Mouse (Mus musculus): ENCODE measurements around the gene Cacnb3.

Gene Cacnb3

DNA sequence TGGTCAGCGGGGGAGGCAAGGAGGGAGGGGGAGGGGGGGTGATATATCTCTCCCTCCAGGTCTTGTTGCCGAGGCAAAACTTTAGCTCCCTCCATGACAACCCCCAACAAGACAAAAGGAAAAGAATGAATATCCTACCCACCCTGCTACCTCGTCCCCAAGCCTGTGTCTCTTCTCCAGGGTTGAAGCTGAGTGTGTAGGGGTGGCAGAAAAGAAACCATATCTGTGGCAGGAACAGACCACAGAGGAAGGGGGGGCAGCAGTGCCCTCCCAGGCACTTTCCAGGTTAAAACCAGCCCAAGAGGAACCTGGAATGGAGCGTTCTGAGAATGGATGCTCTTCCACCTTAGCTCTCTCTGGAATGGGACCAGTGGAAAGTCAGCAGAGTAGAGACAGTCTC is at the start of gene Cacnb3:
Gene Cacnb3 (plus strand): TSS at position 301 of the 400 bp plus-strand sequence.
- DNase-seq (ENCODE audit: low spot score) = no peak

DNA sequence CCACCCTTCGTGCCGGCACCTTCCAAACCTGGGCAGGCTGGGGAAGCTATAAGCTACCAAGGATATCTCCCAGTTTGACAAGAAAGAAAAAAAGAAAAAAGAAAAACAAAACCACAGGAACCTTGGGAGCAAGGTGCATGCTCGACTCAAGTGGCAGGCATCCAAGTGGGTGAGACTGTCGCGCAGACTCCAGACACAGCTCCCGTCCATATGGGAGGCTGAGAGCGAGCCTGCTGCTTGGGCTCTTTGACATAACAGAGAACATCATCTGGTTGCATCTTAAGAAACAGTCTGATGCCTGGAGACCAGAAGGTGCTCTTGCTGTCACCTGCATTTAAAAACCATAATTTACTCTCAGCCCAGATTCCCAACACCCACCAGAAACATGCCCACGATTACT is 48.2 kb upstream of the Cacnb3 start:
- DNase-seq (ENCODE audit: low spot score) = no peak

DNA sequence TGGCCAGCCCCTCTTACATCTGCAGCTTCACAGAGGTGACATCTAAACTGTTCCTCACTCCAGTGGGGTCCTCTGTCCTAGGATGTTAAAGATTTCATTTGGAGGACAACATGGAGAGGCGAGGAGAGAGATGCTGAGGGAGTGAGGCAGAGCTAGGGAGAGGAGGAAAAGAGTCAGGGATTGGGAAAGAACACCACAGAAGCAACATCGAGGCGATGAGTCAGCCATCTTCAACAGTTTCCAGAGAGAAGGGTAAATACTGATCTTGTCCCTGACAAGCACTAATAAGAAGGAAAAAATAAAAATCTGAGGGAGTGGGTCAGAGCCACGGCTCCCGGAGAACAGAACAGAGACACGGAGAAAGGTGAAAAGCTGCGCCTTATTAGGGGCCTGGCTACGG is 47.6 kb upstream of the Cacnb3 start:
- no peak for DNase-seq (ENCODE audit: low spot score)

GRCm38 (mm10) chr15:98585421-98585820 is 45.2 kb upstream of the Cacnb3 start:
- no peak for DNase-seq (ENCODE audit: low spot score)

DNA sequence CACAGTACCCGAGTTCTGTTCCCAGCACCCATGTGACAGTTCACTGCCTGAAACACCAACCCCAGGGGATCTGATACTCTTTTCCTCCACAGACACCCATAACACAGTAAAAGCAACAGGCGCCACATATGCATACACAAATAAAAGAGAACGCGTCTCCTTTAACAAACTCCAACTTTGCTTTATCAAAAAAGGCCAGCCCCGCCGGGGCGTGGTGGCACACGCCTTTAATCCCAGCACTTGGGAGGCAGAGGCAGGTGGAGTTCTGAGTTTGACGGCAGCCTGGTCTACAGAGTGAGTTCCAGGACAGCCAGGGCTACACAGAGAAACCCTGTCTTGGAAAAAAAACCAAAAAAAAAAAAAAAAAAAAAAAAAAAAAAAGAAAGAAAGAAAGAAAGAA is 44.5 kb upstream of the Cacnb3 start:
- peak; percentile 65 for DNase-seq (ENCODE audit: low spot score)

- no peak for DNase-seq (ENCODE audit: low spot score)
These were observed 42.9 kb upstream of the Cacnb3 start for GRCm38 (mm10) chr15:98587751-98588150.

GRCm38 (mm10) chr15:98589640-98590336 is 40.9 kb upstream of the Cacnb3 start:
- DNase-seq (ENCODE audit: low spot score) = no peak

- DNase-seq (ENCODE audit: low spot score) = no peak
These were observed 39.2 kb upstream of the Cacnb3 start for GRCm38 (mm10) chr15:98591396-98591795.

DNA sequence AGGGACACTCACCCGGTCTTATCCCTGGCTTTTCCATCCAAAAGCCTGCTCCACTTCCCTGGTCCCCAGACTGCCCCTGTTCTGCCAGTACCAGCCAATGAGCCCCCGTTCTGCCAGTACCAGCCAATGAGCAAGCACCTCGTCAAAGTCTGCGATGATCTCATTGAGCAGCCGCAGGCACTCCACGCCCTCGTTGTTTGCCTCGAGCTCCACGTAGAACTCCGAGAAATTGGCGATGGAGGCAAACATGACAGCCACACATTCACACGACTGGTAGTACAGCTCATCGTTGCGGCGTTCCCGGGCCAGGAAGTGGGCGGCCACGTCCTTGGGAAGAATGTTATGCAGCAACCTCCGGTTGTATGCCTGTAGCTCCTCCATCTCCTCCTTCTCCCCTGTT is 36.4 kb upstream of the Cacnb3 start:
- no peak for DNase-seq (ENCODE audit: low spot score)

- DNase-seq (ENCODE audit: low spot score) = no peak
These were observed 35.6 kb upstream of the Cacnb3 start for GRCm38 (mm10) chr15:98595049-98595448.

GRCm38 (mm10) chr15:98596609-98597008 is 34.0 kb upstream of the Cacnb3 start:
- no peak for DNase-seq (ENCODE audit: low spot score)

- no peak for DNase-seq (ENCODE audit: low spot score)
These were observed 30.5 kb upstream of the Cacnb3 start for GRCm38 (mm10) chr15:98600036-98600709.

- no peak for DNase-seq (ENCODE audit: low spot score)
These were observed 28.8 kb upstream of the Cacnb3 start for GRCm38 (mm10) chr15:98601832-98602190.

- peak; percentile 48 for DNase-seq (ENCODE audit: low spot score)
These were observed 28.3 kb upstream of the Cacnb3 start for GRCm38 (mm10) chr15:98602191-98602881.

DNA sequence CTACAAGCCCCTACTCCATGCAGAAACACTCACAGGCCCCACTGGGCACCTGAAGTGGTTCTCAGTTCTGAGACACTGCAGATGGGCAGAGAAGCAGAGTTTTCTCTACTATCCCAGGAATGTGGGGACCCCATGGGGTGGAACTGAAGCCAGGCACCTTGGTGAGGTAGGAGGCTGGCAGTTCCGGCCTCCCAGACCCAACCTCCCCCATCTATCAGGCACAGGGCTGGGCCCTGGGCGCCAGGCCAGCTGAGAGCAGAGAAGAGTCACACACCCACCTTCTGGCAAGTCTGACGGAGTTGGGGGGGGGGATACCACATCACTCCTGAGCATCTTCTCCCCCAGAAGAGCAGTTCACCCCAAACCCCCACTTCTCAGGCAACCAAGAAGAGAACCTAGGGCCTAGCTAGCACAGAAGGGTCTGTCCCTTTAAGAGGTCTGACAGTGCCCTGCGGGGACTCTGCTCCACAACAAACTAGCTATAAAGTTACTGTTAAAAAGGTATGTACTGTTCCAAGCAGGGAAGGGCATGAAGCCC is 27.6 kb upstream of the Cacnb3 start:
- DNase-seq (ENCODE audit: low spot score) = peak; percentile 47

DNA sequence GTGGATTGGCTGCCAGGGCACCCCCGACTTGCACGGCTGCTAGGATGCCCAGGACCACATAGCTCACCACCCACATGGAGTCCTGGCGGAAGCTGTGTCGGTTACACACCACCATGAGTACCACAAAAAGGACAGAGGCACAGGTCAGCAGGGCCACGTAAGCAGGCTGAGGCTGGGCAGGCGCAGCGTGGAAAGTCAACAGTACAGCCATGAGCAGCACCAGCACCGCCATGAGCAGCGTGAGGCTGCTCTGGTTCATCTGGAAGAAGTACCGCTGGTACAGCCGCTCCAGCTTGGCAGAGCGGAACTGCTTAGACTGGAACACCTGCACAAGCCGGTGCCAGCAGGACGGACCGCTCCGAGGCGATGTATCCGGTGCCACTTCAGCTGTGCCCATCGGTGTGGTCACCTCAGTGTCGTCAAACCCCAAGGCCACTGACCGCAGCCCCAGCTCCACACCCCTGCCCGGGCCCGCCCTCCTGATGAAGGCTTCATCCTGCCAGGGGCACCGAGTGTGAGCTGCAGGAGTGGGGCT is 26.5 kb upstream of the Cacnb3 start:
- no peak for DNase-seq (ENCODE audit: low spot score)

DNA sequence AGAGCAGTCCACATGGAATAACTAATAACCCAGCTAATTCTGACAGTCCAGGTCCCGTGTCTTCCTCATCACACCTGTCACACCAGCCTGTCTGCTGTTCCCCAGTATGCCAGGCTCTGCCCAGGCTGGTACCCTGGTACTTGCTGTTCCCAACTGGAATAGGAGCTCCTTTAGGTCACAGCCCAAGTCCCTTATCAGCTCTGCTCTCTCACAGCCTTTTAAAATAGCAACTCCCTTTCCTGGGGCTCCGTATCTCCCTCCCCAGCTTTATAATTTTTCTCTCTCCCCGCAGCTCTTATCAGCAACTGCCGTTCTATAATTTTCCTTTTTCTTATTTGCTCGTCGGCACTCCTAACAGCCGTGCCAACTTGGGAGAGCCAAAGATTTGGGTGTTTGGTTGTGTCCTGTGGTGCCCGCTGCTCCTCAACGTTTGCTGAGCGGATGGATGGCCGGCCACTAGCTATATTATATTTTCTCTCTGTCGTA is 24.5 kb upstream of the Cacnb3 start:
- peak; percentile 52 for DNase-seq (ENCODE audit: low spot score)

- DNase-seq (ENCODE audit: low spot score) = no peak
These were observed 23.9 kb upstream of the Cacnb3 start for GRCm38 (mm10) chr15:98606739-98607138.

DNA sequence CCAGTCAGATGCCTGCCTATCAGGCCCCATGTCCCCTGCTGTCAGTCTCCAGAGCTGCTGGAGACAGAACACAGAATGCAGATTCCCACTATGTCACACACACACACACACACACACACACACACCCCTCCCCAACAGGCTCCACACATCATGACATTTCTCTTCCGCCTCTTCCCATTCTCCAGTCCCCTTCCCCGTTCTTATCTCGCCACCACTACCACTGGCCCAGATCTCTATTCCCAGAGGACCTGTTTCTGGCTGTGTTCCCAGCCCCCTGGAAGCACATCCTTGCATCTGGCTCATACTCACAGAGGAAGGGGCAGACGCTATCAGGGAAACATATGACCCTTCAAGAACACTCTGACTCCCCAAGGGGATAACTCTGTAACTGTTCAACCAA is 23.1 kb upstream of the Cacnb3 start:
- DNase-seq (ENCODE audit: low spot score) = no peak

DNA sequence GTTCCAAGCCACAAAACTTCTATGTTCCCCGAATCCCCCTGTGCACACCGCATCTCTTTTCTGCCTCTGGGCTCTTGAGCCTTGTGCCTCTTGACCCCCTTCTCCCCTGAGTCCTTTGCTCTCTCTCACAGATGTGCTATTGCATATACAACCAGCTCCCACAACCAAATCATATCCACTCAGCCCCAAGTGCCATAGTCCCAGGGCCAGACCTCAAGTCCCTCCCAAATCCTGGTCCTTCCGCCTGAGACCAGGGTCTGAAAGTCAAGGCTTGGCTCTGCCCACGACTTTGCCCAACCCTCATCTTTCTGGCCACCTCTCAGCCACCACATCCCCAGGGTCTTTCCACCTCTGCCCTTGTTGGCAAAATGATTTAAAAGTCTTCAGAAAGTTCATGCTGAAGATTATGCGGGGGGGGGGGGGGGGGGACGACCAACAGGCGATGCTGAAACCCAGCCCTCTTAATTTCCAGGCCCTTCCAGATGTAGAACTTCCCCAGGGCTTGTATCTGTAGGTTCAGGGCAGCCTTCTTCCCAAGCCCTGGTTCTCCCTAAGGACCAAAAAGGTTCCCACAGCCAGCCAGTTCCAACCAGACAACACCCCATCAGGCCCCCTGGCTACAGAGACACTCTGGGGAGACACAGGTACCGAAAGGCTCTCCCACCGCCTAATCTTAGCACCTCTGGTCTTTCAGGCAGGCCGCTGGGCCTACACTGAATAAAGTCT is 22.4 kb upstream of the Cacnb3 start:
- DNase-seq (ENCODE audit: low spot score) = no peak

GRCm38 (mm10) chr15:98608784-98609250 is 21.8 kb upstream of the Cacnb3 start:
- peak; percentile 23 for DNase-seq (ENCODE audit: low spot score)

Data from spleen, adult 12 weeks (tissue).